Mouse (Mus musculus) skeletal muscle tissue, postnatal 0 days (tissue): ENCODE results near the gene Mrgprx1. TPM values are rescaled to one million over a fixed set of nuclear protein-coding genes. Genes with fewer than 3 reads are reported as not detected.

ENCODE experiments used
- polyA plus RNA-seq: library from polyadenylated mRNA; unstranded; fragments of >200 nt; fragmentation: Nextera tagmentation; extraction: Ambion mirVana; gene quantifications from 2 replicates; pipeline ENCODE4 v1.2.1, GENCODE M21; 2015

Mrgprx1 gene
- not detected in 2 replicates for polyA plus RNA-seq

DNA sequence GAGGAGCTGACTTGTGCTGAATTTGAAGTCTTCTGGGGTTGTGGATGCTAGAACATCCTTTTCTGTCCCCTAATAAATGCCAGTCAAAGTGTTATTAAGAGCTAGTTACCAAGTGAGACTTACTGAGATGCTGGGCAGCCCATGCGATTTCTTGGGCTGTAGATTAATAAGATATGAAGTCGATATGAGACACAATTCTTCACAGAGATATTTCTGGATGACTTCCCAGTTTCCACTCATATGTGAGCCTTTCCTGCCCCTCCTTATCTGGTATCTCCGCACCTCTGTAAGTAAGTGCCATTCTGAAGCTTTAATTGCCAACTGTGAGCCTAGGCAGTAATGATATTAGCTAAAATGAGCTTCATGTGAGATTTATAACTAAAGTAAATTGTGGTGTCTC lies at the start of gene Mrgprx1:
Gene Mrgprx1 (minus strand): TSS at position 101 of the 400 bp plus-strand sequence.

DNA sequence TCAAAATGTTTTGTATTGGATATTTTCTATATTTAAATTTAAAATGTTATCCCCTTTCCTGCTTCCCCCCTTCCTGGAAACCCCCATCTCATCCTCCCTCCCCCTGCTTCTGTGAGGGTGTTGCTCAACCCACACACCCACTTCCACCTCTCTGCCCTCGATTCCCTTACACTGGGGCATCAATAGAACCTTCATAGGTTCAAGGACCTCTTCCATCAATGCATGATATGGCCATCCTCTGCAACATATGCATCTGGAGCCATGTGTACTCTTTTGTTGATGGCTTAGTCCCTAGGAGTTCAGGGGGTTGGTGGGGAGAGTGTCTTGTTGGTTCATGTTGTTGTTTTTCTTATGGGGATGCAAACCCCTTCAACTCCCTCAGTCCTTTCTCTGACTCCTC lies 45.4 kb downstream of the Mrgprx1 start, which contains the start of gene Mrgpra4:
Gene Mrgpra4 (minus strand): TSS at position 101 of the 400 bp plus-strand sequence.

Other genes with a start within 250 kb of the Mrgprx1 start
- gene Mrgpra4, start 45.5 kb downstream of the Mrgprx1 start, polyA plus RNA-seq, result 0.15 and 0.40 TPM in 2 replicates
- not detected in 2 replicates for gene Mrgprb5, start 141.4 kb upstream of the Mrgprx1 start, polyA plus RNA-seq
- not detected in 2 replicates for gene Mrgprb4, start 171.7 kb upstream of the Mrgprx1 start, polyA plus RNA-seq